Mouse (Mus musculus): ENCODE data around the gene Psapl1. TPM values are rescaled to one million over a fixed set of nuclear protein-coding genes. Genes with fewer than 3 reads are reported as not detected.
"Not testable (repeated sequence)": the region's sequence is repeated elsewhere in the genome, so short reads cannot be mapped to it uniquely, and the experiment has no call there.

The Psapl1 gene
- polyA plus RNA-seq, 1 experiment from 2014 or later: not detected

DNA sequence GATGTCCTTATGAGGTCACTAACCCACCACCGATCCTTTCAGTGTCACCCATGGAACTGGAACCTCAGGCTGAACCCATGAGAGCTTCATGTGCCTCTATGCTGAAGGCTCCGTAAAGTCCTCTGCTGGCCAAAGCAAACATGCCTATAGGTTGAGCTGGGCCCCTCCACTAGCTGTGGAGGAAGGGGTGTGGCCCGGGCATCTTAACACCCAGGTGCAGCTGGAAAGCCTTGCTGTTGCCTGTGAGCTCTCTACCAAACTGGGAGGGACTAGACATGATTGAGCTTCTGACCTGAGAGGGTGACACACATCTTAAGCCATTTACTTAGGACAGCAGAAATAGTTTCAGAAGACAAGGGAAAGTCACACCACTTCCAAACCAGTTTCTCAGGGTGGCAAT lies 5.0 kb downstream of the Psapl1 start:
- 93% methylated on average over 3 of the region's 3 CpGs for WGBS
- ATAC-seq (ENCODE audit: low FRiP score): no peak
- no peak overlapping the region for H3K4me3 ChIP-seq

DNA sequence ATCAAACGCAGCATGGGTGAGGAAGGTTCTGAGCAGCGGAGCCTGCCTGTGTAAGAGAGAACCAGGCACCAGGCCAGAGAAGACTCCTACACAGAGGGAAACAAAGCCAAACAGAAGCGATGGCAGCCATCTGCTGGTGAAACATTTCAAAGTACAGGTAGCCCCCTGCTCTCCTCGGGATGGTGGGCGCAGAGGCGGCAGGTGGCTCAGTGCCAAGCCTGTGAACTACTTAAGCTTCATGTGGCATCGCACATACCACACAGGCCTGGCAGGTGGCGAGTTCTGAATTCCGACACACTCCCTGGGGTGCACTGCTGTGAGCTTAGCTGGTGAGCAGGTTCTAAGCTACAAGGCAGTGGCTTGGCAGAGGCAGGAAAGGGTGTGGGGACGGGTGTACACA lies 9.5 kb downstream of the Psapl1 start:
- 77% methylated on average over 10 of the region's 10 CpGs for WGBS
- H3K36me3 ChIP-seq: no peaks in the 10 kb centered on the region
- no peak overlapping the region for H3K27ac ChIP-seq
- H3K9ac ChIP-seq: no peak overlapping the region
- H3K4me1 ChIP-seq (replicated peaks): peaks cover 7% of the 10 kb centered on the region
- no peak overlapping the region for H3K4me3 ChIP-seq
- H3K27me3 ChIP-seq: no peaks in the 10 kb centered on the region; the same call in 1 of the 2 replicates
- H3K4me2 ChIP-seq: no peak overlapping the region
- ATAC-seq (ENCODE audit: low FRiP score): no peak
- H3K9me3 ChIP-seq: peaks cover 5% of the 10 kb centered on the region; the same call in 1 of the 2 replicates

More for the DNA sequence above, 5.0 kb downstream of the Psapl1 start:
- H3K27ac ChIP-seq: no peak overlapping the region
- H3K4me1 ChIP-seq (replicated peaks): peaks cover 7% of the 10 kb centered on the region
- no peaks in the 10 kb centered on the region; the same call in 1 of the 2 replicates for H3K27me3 ChIP-seq
- no peaks in the 10 kb centered on the region for H3K36me3 ChIP-seq
- H3K9me3 ChIP-seq: no peaks in the 10 kb centered on the region
- no peak overlapping the region for H3K4me2 ChIP-seq
- no peak overlapping the region for H3K9ac ChIP-seq

DNA sequence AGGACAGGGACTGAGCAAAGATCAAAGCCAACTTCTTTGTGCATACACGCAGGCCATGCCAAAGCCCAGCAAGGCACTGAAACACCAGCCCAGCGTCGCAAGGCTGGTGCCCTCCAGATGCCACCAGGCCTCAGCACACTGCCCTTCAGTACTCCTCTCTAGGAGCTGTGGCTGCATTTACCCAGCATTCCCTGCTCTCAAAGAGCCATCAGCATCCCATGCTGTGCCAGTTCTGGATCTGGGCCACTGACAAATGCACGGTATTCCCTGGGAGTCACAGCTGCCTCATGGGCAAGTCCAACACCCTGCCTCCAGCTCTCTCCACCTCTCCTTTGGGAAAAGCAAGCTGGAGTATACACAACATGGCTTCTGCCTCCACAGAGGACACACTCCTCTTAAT lies 16.3 kb downstream of the Psapl1 start:
- no peak overlapping the region for H3K4me2 ChIP-seq
- 0 out of 2 replicates have a peak, but pooled peaks cover 3% of the 10 kb centered on the region for H3K27me3 ChIP-seq
- no peak overlapping the region for H3K27ac ChIP-seq
- no peaks in the 10 kb centered on the region for H3K9me3 ChIP-seq
- H3K4me1 ChIP-seq (replicated peaks): peaks cover 33% of the 10 kb centered on the region
- no peak overlapping the region for H3K4me3 ChIP-seq
- 60% methylated on average over 4 of the region's 4 CpGs for WGBS
- no peak overlapping the region; the same call in 1 of the 2 replicates for H3K9ac ChIP-seq
- H3K36me3 ChIP-seq: no peaks in the 10 kb centered on the region
- ATAC-seq (ENCODE audit: low FRiP score): no peak

DNA sequence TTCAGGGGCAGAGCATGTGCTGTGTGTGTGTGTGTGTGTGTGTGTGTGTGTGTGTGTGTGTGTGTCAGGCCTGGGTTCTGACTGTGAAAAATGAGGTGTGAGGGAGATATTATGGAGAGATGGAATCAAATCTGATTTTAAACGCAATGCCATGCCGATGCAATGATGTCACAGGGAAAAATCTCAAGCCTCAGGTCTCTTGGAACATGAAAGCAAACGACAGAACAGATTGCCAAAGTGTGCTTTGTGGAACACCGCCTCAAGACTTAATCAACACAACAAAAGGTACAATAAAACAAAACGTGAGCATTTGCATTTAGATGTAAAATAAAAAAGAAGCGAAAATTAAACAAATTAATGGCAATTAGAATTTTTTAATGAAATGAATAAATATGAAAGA lies 16.8 kb downstream of the Psapl1 start:
- H3K27ac ChIP-seq: no peak overlapping the region
- WGBS: 49% methylated on average over 6 of the region's 6 CpGs
- H3K4me3 ChIP-seq: no peak overlapping the region
- H3K9me3 ChIP-seq: no peaks in the 10 kb centered on the region
- H3K9ac ChIP-seq: no peak overlapping the region
- no peaks in the 10 kb centered on the region for H3K36me3 ChIP-seq
- no peak overlapping the region for H3K4me2 ChIP-seq
- H3K4me1 ChIP-seq (replicated peaks): peaks cover 38% of the 10 kb centered on the region
- ATAC-seq (ENCODE audit: low FRiP score): no peak
- H3K27me3 ChIP-seq: 0 out of 2 replicates have a peak, but pooled peaks cover 3% of the 10 kb centered on the region

DNA sequence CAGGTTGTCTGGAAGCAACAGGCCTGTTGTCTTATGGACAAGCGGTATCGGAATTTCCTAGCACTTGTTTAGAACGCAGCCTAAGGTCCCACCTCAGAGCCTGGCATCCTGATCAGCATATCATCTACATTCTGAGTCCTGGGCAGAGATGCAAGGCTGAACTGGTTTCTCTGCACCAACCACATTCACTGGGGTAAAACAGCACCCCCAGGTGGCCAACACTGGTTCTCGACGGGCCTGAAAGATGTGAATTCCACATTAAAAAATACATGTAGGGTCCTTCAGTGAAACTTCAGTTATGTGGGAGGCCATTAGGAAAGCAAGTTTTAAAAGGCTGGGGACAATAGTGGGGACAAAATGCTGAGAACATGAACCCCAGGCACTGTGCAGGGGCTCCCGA lies 20.0 kb downstream of the Psapl1 start:
- no peak overlapping the region for H3K9ac ChIP-seq
- peaks cover 68% of the 10 kb centered on the region for H3K4me1 ChIP-seq (replicated peaks)
- ATAC-seq (ENCODE audit: low FRiP score): no peak
- H3K9me3 ChIP-seq: no peaks in the 10 kb centered on the region
- 0 out of 2 replicates have a peak, but pooled peaks cover 6% of the 10 kb centered on the region for H3K27me3 ChIP-seq
- H3K27ac ChIP-seq: no peak overlapping the region
- 62% methylated on average over 6 of the region's 6 CpGs for WGBS
- H3K4me3 ChIP-seq: no peak overlapping the region
- no peak overlapping the region for H3K4me2 ChIP-seq
- H3K36me3 ChIP-seq: no peaks in the 10 kb centered on the region

DNA sequence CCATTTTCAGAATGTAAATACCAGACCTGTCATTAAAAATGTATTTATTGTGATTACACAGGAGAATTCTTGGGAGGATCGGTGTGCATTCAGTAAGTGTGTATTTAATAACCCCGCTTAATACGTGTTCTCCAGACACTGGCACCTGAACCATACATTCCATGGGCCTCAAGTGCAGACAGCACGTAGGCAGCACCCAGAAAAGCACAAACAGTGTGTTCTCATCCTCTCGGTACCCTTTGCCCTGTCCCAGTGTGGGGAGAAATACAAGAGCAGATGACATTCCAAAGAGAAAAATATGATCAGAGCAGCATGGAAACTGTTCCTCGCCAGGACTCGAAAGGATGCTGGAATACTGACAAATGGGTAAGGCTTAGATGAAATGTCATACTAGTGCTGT lies 22.0 kb downstream of the Psapl1 start:
- peaks cover 81% of the 10 kb centered on the region for H3K4me1 ChIP-seq (replicated peaks)
- WGBS: 59% methylated on average over 7 of the region's 7 CpGs

DNA sequence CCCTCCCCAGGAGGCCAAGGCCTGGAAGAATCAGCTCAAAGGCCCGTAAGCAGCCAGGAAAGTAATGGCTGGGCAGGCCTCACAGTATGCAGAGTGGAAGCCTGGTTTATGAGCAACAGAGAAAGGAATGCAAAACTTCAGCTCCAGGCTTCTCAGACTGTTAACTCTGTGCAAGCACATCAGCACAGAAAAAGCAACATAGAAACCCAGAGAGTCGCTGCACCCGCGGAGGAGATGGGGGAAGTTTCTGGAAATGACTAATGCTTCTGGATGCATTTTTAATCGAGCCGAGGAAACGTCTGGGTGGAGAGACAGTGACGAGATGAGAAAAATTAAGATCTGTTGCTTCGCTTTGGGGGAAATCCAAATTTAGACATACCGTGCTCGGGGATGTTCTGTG lies 22.5 kb downstream of the Psapl1 start:
- 0 out of 2 replicates have a peak, but pooled peaks cover 6% of the 10 kb centered on the region for H3K27me3 ChIP-seq
- H3K4me3 ChIP-seq: no peak overlapping the region
- WGBS: 75% methylated on average over 11 of the region's 11 CpGs
- H3K9me3 ChIP-seq: no peaks in the 10 kb centered on the region
- peak overlapping the region; percentile 45 for H3K27ac ChIP-seq
- ATAC-seq (ENCODE audit: low FRiP score): no peak
- no peak overlapping the region for H3K4me2 ChIP-seq
- no peaks in the 10 kb centered on the region for H3K36me3 ChIP-seq
- H3K9ac ChIP-seq: peak overlapping the region; percentile 35; the same call in 1 of the 2 replicates
- peaks cover 81% of the 10 kb centered on the region for H3K4me1 ChIP-seq (replicated peaks)

More for the DNA sequence above, 22.0 kb downstream of the Psapl1 start:
- H3K27me3 ChIP-seq: 0 out of 2 replicates have a peak, but pooled peaks cover 6% of the 10 kb centered on the region
- H3K27ac ChIP-seq: peak overlapping the region; percentile 45
- no peak overlapping the region for H3K4me3 ChIP-seq
- peak overlapping the region; percentile 35; the same call in 1 of the 2 replicates for H3K9ac ChIP-seq
- H3K4me2 ChIP-seq: no peak overlapping the region
- no peaks in the 10 kb centered on the region for H3K36me3 ChIP-seq
- H3K9me3 ChIP-seq: no peaks in the 10 kb centered on the region
- ATAC-seq (ENCODE audit: low FRiP score): no peak

DNA sequence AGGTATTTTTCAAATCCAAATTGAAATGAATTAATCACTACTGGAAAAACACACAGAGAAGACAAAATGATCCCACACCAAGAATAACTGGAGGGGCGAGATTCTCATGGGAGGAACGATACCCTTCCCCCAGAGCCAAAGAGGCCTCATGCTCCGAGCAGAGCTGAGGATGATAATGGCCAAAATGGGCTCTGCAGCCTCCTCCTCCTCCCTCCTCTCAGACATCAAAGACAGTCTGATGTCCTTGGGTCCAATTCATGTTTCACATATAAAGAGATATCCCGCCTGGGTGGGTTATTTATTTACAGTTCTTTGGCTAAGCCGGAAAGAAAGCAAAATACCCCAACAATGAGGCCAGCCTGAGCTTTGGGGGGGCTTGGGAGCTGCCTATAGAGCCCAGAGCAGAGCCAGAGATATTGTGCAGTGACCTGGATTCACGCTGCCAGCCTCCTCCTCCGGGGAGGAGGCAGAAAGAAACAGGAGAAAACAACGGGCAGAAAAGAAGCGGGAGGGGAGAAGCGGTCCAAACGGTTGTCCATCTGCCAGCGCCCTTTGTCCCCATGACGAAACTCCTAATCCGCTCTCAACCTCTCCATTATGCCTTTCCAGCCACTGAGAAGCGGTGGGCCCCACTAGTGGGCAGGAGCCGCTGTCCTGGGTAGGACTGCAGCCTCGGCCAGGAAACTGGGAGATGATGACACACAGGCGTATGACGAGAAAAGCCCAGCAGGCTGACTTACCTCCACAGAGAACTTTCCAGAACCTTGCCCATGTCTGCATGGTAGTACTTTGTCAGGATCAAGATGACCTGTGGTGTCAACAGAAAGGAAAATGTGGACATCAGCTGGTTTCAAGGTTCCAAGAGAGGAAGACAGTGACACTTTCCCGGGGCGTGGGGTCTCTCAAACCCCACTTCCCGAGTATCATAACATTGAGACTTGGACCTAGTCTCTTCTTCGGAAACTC lies 24.9 kb downstream of the Psapl1 start:
- H3K9ac ChIP-seq: no peak overlapping the region

DNA sequence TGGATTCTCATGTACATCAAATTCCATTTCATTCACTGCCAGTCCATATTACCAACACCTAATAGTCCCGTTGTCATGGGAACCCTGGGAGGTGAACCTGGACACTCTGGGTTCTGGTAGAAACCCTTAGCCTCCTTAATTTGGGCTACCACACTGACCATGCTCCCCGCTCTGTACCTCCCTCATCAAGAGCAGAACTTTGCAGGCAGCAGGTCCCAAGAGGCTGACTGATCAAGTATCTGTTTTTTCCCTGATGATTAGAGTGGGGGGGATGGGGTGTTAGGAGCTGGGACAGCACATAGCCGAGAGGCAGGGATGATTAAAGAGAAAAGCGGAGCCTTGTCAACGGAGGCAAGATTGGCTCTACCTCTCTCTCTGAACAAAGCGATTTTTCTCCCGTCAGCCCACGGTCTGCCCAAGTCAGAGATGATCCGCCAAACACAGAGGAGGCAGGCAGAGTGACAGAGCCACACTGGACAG lies 26.5 kb downstream of the Psapl1 start:
- Histone ChIP-seq H3K4me3 (no peak overlapping the region), H3K9ac (no peak overlapping the region), H3K27ac (peak overlapping the region; percentile 81), H3K4me1 (replicated peaks) (peaks cover 64% of the 10 kb centered on the region), H3K27me3 (0 out of 2 replicates have a peak, but pooled peaks cover 3% of the 10 kb centered on the region), H3K4me2 (peak overlapping the region; percentile 16; the same call in 1 of the 2 replicates), H3K36me3 (no peaks in the 10 kb centered on the region), H3K9me3 (no peaks in the 10 kb centered on the region)
- ATAC-seq (ENCODE audit: low FRiP score): peak; percentile 41
- WGBS: 43% methylated on average over 9 of the region's 9 CpGs

More for the DNA sequence above, 24.9 kb downstream of the Psapl1 start:
- H3K36me3 ChIP-seq: no peaks in the 10 kb centered on the region
- 37% methylated on average over 23 of the region's 23 CpGs for WGBS
- H3K9me3 ChIP-seq: no peaks in the 10 kb centered on the region
- H3K4me1 ChIP-seq (replicated peaks): peaks cover 74% of the 10 kb centered on the region
- ATAC-seq (ENCODE audit: low FRiP score): no peak
- 0 out of 2 replicates have a peak, but pooled peaks cover 6% of the 10 kb centered on the region for H3K27me3 ChIP-seq
- peak overlapping the region; percentile 58 for H3K27ac ChIP-seq
- H3K4me3 ChIP-seq: no peak overlapping the region
- no peak overlapping the region for H3K4me2 ChIP-seq

DNA sequence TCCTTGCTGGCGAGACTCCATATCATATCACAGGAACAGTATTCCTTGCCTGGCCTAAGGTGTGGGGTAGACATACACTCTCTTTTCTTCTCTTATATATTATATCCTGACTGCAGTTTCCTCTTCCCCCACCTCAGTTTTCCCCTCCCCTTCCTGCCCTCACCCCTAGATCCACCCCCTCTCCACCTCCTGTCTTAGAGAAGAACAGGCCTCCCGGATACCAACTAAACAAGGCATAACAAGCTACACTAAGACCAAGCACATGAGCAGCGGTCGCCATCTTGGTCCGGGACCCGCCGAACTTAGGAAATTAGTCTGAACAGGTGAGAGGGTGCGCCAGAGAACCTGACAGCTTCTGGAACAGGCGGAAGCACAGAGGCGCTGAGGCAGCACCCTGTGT lies 33.7 kb downstream of the Psapl1 start:
- H3K36me3 ChIP-seq; H3K9ac ChIP-seq; H3K4me2 ChIP-seq; H3K27me3 ChIP-seq; ATAC-seq (ENCODE audit: low FRiP score); H3K4me1 ChIP-seq (replicated peaks); H3K9me3 ChIP-seq; H3K27ac ChIP-seq; H3K4me3 ChIP-seq: not testable (repeated sequence)
- WGBS: 92% methylated on average over 8 of the region's 10 CpGs

DNA sequence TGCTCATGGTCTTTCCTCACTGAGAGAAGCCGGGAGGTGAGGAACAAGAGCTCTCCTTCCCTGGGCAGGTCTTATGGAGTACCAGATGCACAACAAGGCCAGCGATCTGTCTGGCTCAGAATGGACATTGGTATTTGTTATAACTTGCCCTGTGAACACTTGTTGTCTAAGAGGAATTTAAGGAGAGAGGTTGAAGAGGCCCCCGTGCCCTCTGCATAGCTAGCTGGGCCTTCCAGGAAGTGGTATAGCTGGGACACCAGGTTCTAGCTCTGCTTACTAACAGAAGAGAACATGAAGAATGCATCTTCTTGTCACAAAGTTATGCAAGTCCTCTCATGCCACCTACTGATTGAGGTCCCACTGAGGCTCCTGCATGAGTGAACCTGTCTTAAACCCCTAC lies 44.2 kb downstream of the Psapl1 start:
- Histone ChIP-seq H3K27ac (no peak overlapping the region), H3K4me3 (no peak overlapping the region), H3K9ac (no peak overlapping the region), H3K4me2 (no peak overlapping the region), H3K9me3 (no peaks in the 10 kb centered on the region), H3K27me3 (no peaks in the 10 kb centered on the region), H3K36me3 (no peaks in the 10 kb centered on the region), H3K4me1 (replicated peaks) (peaks cover 9% of the 10 kb centered on the region)
- no peak for ATAC-seq (ENCODE audit: low FRiP score)
- 95% methylated on average over 3 of the region's 3 CpGs for WGBS

DNA sequence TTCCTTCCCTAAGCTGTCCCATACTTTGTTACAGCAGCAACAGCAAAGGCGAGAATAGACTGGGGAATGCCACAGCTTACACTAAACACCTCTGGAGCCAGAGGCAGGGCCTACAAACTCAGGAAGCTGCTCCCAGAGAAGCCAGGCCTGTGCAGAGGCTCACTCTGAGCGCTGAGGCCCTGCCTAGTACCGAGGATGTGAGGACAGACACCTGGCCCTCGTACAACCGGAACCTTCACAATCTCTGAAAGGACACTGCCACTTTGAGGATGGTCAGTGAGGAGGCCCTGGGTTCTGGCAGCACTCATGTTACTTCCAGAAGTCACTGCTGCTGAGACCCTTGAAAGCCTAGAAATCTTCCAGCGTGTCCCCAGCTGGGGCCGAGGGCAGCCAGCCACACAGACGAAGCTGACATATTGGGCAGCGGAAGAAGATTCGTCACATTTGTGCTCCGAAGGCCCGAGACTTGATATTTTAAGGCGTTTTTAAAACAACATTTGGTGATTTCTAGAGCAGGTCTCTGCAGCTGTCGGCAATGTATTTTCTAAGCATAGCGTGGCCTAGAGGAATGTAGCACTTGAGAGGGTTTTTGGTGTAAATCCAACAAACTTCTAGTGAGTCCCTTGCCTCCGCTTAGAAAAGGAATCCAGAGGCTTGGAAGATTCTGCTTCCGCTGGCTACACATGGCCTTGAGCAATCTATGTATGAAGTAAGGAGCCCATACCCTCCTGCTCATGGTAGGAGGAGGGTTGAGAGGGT lies 49.1 kb downstream of the Psapl1 start:
- Histone ChIP-seq H3K36me3 (no peaks in the 10 kb centered on the region), H3K4me2 (no peak overlapping the region), H3K9ac (no peak overlapping the region), H3K4me1 (replicated peaks) (peaks cover 25% of the 10 kb centered on the region), H3K4me3 (no peak overlapping the region), H3K9me3 (no peaks in the 10 kb centered on the region), H3K27me3 (no peaks in the 10 kb centered on the region), H3K27ac (no peak overlapping the region)
- no peak for ATAC-seq (ENCODE audit: low FRiP score)
- WGBS: 92% methylated on average over 17 of the region's 17 CpGs

Measured in hindbrain, embryonic 13.5 days (tissue).